Mouse (Mus musculus) brain, embryonic 14.5 days (tissue): ENCODE measurements around the gene Prss22.

Source experiments
- CTCF ChIP-seq: fragments of 200-500 bp; IDR thresholded peaks from 2 replicates; pipeline ENCODE4 v1.5.1; 2012; ENCODE audit warnings: inconsistent platforms, mild to moderate bottlenecking, moderate library complexity, borderline replicate concordance; ENCODE audit not compliant: insufficient read depth, insufficient read length; ENCODE audit errors: extremely low read depth
- POLR2A ChIP-seq: fragments of 200-500 bp; IDR thresholded peaks from 2 replicates; pipeline ENCODE4 v1.6.1; 2012; ENCODE audit warnings: mild to moderate bottlenecking, inconsistent platforms, borderline replicate concordance; ENCODE audit not compliant: poor library complexity, insufficient read depth, insufficient read length, severe bottlenecking; ENCODE audit errors: extremely low read depth

DNA sequence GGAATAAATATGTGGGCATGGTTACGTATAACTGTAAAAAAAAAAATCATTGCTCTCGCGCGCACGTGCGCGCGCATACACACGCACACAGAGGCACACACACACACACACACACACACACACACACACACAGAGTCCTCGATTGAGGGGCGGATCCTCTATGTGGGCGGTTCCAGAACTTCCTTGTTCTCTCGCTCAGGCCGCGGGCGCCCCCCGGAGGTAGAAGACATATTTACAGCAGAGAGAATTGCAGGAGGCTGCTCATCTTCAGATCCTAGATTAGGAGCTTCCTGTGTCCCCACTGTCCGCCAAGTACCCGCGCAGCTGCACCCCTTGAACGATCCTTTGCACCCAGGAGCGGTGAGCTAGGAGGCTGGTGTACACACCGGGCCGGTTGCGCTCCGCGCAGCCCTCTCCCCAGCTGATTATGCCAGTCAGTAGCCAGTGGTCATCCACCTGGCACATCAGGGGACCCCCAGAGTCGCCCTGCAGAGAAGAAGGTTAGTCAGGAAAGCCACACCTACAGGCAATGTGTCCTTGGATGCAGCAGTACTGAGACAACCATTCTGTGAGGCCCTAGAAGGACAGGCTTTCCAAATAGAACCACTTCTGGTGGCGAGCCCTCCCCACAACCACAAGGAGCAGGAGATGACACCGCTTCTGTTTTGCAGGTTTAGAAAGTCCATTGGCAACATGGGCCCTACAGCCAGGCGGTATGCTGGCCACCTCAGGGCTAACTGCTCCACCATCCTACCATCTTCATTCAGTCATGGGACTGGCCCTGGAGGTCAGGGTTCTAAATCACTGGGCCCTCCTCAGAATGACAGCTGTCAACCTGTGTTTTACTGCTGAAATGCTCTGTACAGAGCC, 4.1 kb downstream of the Prss22 start:
- no peak for TF ChIP-seq POLR2A
- peak; percentile 76 for TF ChIP-seq CTCF
